Mouse (Mus musculus): ENCODE results near the gene Synpo2. TPM values are rescaled to one million over a fixed set of nuclear protein-coding genes. Genes with fewer than 3 reads are reported as not detected.

Gene Synpo2
- polyA plus RNA-seq, 1 experiment from 2014 or later = 5.1 TPM

DNA sequence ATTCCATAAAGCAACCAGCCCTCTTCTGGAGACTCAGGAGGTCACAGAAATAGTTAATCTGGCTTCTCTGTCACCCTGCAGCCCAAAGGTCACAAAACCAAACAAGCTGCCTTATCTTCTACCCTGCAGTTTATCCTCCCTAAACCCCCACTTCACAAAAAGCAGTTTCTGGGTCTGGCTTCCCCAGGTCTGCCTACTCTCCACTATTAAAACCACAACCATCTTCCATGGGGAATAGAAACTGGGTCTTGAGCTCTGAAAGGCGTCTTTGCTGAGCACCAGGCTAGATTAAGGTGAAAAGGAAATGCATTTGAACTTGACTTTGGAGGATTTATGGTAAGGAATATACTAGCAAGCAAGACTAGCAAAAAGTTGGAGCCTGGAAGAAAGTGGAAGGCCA lies 71.8 kb downstream of the Synpo2 start:
- Histone ChIP-seq H3K27me3 (ENCODE audit: insufficient read depth, low read length) (no peaks in the 10 kb centered on the region), H3K4me2 (ENCODE audit: low read length) (no peak overlapping the region), H3K36me3 (ENCODE audit: insufficient read depth, low read length) (no peaks in the 10 kb centered on the region), H3K4me1 (replicated peaks; ENCODE audit: insufficient read depth, low read length) (no peaks in the 10 kb centered on the region), H3K9ac (ENCODE audit: low read depth, low read length) (no peak overlapping the region), H3K9me3 (replicated peaks; ENCODE audit: low read length) (no peaks in the 10 kb centered on the region), H3K27ac (peak overlapping the region; percentile 60; the same call in 1 of the 2 replicates), H3K4me3 (replicated peaks; ENCODE audit: low read depth, low read length) (no peak overlapping the region)
- no peak for TF ChIP-seq CTCF (IDR thresholded peaks at IDR 0.05; ENCODE audit: low read depth)
- no peak for DNase-seq (ENCODE audit: low spot score)
- ATAC-seq (replicated peaks; ENCODE audit: low FRiP score, low read depth) = no peak
- WGBS = 52% methylated on average over 1 of the region's 1 CpGs

DNA sequence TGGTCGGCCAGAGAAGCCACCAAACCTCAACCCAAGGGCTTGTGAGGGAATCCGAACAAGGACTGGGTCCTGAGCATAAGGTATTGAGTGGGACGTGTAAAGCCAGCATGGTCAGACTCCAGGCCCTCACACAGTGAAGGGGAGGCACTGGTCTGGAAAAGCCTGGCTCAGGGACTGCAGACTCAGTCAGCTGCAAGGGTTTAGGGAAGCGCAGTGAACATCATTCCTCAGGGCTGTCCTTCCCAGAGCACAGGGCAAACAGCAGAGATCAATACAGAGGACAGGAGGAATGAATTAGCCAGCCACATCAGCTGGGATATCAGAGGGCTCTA lies 72.8 kb downstream of the Synpo2 start:
- Histone ChIP-seq H3K36me3 (ENCODE audit: insufficient read depth, low read length) (no peaks in the 10 kb centered on the region), H3K27me3 (ENCODE audit: insufficient read depth, low read length) (no peaks in the 10 kb centered on the region), H3K9ac (ENCODE audit: low read depth, low read length) (no peak overlapping the region), H3K9me3 (replicated peaks; ENCODE audit: low read length) (no peaks in the 10 kb centered on the region), H3K4me2 (ENCODE audit: low read length) (no peak overlapping the region), H3K27ac (peak overlapping the region; percentile 37), H3K4me3 (replicated peaks; ENCODE audit: low read depth, low read length) (no peak overlapping the region), H3K4me1 (replicated peaks; ENCODE audit: insufficient read depth, low read length) (no peaks in the 10 kb centered on the region)
- peak; percentile 38 for DNase-seq (ENCODE audit: low spot score)
- TF ChIP-seq CTCF (IDR thresholded peaks at IDR 0.05; ENCODE audit: low read depth) = no peak
- WGBS = 17% methylated on average over 4 of the region's 4 CpGs
- ATAC-seq (replicated peaks; ENCODE audit: low FRiP score, low read depth) = no peak; the same call in 1 of the 2 replicates

DNA sequence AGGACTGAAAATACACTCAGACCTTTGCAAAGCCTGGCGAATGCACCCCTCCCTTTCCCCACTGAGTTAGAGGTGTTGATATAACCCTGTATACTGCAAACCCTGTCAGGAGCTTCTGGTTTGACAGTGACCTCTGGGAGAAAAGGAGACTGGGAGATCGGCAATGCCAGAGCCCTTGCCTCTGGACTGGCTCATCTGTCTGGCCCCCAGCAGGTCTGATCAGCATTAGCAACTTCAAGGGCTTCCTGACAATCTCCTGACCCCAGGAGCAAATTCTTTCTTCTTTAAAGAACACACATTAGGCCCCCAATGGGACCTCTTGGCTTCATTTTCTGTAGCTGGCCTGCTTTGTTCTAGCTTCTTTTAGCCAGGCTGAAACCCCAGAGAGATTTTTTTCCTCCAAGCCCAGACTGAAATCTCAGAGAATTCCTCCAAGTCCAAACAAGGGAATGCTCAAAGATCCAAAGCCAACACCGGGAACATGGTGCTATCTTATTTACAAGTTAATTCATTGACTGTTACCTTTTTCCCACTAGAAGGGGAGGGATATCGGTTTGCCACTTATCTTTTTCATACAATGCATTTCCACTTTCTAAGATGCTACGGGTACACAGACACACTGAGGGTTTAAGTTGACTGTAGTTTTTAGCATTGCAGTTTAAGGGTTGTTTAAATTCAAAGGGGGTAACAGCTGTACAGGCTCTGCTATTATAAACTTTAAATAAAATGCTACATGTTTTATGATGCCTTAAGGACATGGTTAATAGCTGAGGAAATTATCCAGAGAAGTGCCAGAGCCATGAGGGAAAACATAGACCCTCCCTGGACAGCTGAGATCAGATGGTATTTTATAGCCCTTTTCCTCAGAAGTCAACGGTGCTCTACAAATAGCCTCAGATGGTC lies 73.4 kb downstream of the Synpo2 start:
- Histone ChIP-seq H3K9me3 (replicated peaks; ENCODE audit: low read length) (no peaks in the 10 kb centered on the region), H3K4me1 (replicated peaks; ENCODE audit: insufficient read depth, low read length) (no peaks in the 10 kb centered on the region), H3K27me3 (ENCODE audit: insufficient read depth, low read length) (no peaks in the 10 kb centered on the region), H3K36me3 (ENCODE audit: insufficient read depth, low read length) (no peaks in the 10 kb centered on the region), H3K9ac (ENCODE audit: low read depth, low read length) (no peak overlapping the region), H3K27ac (peak overlapping the region; percentile 64), H3K4me3 (replicated peaks; ENCODE audit: low read depth, low read length) (no peak overlapping the region), H3K4me2 (ENCODE audit: low read length) (no peak overlapping the region)
- TF ChIP-seq CTCF (IDR thresholded peaks at IDR 0.05; ENCODE audit: low read depth) = no peak
- 28% methylated on average over 6 of the region's 6 CpGs for WGBS
- ATAC-seq (replicated peaks; ENCODE audit: low FRiP score, low read depth) = no peak
- DNase-seq (ENCODE audit: low spot score) = peak; percentile 80

GRCm38 (mm10) chr3:123160792-123161191 lies 75.2 kb downstream of the Synpo2 start:
- TF ChIP-seq CTCF (IDR thresholded peaks at IDR 0.05; ENCODE audit: low read depth) = peak; percentile 96
- WGBS = 19% methylated on average over 4 of the region's 4 CpGs
- no peak for ATAC-seq (replicated peaks; ENCODE audit: low FRiP score, low read depth)
- no peaks in the 10 kb centered on the region for H3K27me3 ChIP-seq (ENCODE audit: insufficient read depth, low read length)
- H3K4me2 ChIP-seq (ENCODE audit: low read length) = no peak overlapping the region
- no peaks in the 10 kb centered on the region for H3K9me3 ChIP-seq (replicated peaks; ENCODE audit: low read length)
- H3K27ac ChIP-seq = no peak overlapping the region
- H3K4me3 ChIP-seq (replicated peaks; ENCODE audit: low read depth, low read length) = no peak overlapping the region
- H3K9ac ChIP-seq (ENCODE audit: low read depth, low read length) = no peak overlapping the region
- H3K4me1 ChIP-seq (replicated peaks; ENCODE audit: insufficient read depth, low read length) = no peaks in the 10 kb centered on the region
- no peaks in the 10 kb centered on the region for H3K36me3 ChIP-seq (ENCODE audit: insufficient read depth, low read length)
- peak; percentile 80 for DNase-seq (ENCODE audit: low spot score)

GRCm38 (mm10) chr3:123159139-123159824 lies 76.7 kb downstream of the Synpo2 start:
- H3K4me2 ChIP-seq (ENCODE audit: low read length) = no peak overlapping the region
- H3K9ac ChIP-seq (ENCODE audit: low read depth, low read length) = no peak overlapping the region
- H3K4me1 ChIP-seq (replicated peaks; ENCODE audit: insufficient read depth, low read length) = no peaks in the 10 kb centered on the region
- peak overlapping the region; percentile 52; the same call in 1 of the 2 replicates for H3K27ac ChIP-seq
- H3K27me3 ChIP-seq (ENCODE audit: insufficient read depth, low read length) = no peaks in the 10 kb centered on the region
- peak; percentile 84 for TF ChIP-seq CTCF (IDR thresholded peaks at IDR 0.05; ENCODE audit: low read depth)
- DNase-seq (ENCODE audit: low spot score) (peak; percentile 94), ATAC-seq (replicated peaks; ENCODE audit: low FRiP score, low read depth) (peak; percentile 72)
- H3K36me3 ChIP-seq (ENCODE audit: insufficient read depth, low read length) = no peaks in the 10 kb centered on the region
- H3K4me3 ChIP-seq (replicated peaks; ENCODE audit: low read depth, low read length) = no peak overlapping the region
- no peaks in the 10 kb centered on the region for H3K9me3 ChIP-seq (replicated peaks; ENCODE audit: low read length)
- 27% methylated on average over 9 of the region's 9 CpGs for WGBS

DNA sequence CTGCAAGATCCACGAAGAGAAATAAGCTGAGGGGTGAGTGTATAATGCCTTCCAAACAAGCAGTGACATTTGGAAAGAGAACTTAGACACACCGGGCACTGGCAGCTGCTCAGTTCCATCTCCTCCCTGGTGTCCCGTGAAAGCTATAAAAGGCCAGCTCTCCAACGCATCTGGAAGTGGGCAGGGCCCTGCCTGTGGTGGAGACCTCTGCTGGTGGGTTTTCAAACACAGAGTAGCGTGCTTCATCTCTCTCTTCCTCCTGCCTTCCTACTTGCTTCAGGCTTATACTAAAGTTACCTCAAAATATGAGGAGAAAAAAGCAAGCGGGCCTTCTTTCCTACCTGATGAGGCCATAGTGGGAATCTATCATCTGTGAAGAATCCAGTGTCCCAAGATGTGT lies 77.4 kb downstream of the Synpo2 start:
- Histone ChIP-seq H3K4me2 (ENCODE audit: low read length) (no peak overlapping the region), H3K9ac (ENCODE audit: low read depth, low read length) (no peak overlapping the region), H3K4me3 (replicated peaks; ENCODE audit: low read depth, low read length) (no peak overlapping the region), H3K27ac (no peak overlapping the region), H3K27me3 (ENCODE audit: insufficient read depth, low read length) (no peaks in the 10 kb centered on the region), H3K4me1 (replicated peaks; ENCODE audit: insufficient read depth, low read length) (no peaks in the 10 kb centered on the region), H3K36me3 (ENCODE audit: insufficient read depth, low read length) (no peaks in the 10 kb centered on the region), H3K9me3 (replicated peaks; ENCODE audit: low read length) (no peaks in the 10 kb centered on the region)
- DNase-seq (ENCODE audit: low spot score) (peak; percentile 63), ATAC-seq (replicated peaks; ENCODE audit: low FRiP score, low read depth) (no peak)
- WGBS = 26% methylated on average over 6 of the region's 6 CpGs
- TF ChIP-seq CTCF (IDR thresholded peaks at IDR 0.05; ENCODE audit: low read depth) = peak; percentile 67

Data from kidney, postnatal 0 days (tissue).